Mouse (Mus musculus) 416B (cell line): ENCODE measurements at regions not wholly inside any gene's neighbourhood (a gene's known extent, or its start where the extent isn't known, plus 50 kb on each side); places are given as distances from the start of the nearest gene placed in this dataset.

ENCODE experiments used
- DNase-seq: peaks from one replicate; pipeline ENCODE4 v3.0.0; 2011; ENCODE audit warnings: low read depth

GRCm38 (mm10) chr5:42636162-42636823 is 568.5 kb downstream of the Gm16223 start:
- DNase-seq, result no peak

GRCm38 (mm10) chr5:42656460-42656859 is 576.5 kb upstream of the Cpeb2 start:
- DNase-seq, result no peak

GRCm38 (mm10) chr5:42659994-42660393 is 573.0 kb upstream of the Cpeb2 start:
- no peak for DNase-seq

- DNase-seq, result no peak
Observed at GRCm38 (mm10) chr5:42679617-42680016, 553.4 kb upstream of the Cpeb2 start.

GRCm38 (mm10) chr5:42685356-42686057 is 547.5 kb upstream of the Cpeb2 start:
- DNase-seq, result no peak

- no peak for DNase-seq
Observed at GRCm38 (mm10) chr5:42687176-42687575, 545.8 kb upstream of the Cpeb2 start.
